Mouse (Mus musculus) liver, postnatal 0 days (tissue): ENCODE results near the gene Lysmd2.

Experiments
- CTCF ChIP-seq: sonication (generic); IDR thresholded peaks from 2 replicates; pipeline ENCODE4 v1.5.1; 2016; ENCODE audit warnings: antibody characterized with exemption, low read depth
- EP300 ChIP-seq: IDR thresholded peaks from 2 replicates; pipeline ENCODE4 v1.6.1; 2016; ENCODE audit warnings: antibody characterized with exemption, low read depth, mild to moderate bottlenecking

- TF ChIP-seq EP300 (no peak), CTCF (no peak)
These were observed 55.1 kb downstream of the Lysmd2 start for GRCm38 (mm10) chr9:75680606-75681005.
